Mouse (Mus musculus) myocyte (in vitro differentiated cells): ENCODE data around the gene Xcr1. TPM values are rescaled to one million over a fixed set of nuclear protein-coding genes. Genes with fewer than 3 reads are reported as not detected.

Experiments used
- H3K27me3 ChIP-seq: one replicate; pipeline ENCODE4 v1.6.1; 2011; ENCODE audit not compliant: control insufficient read depth, insufficient read depth, insufficient read length
- H3K36me3 ChIP-seq: one replicate; pipeline ENCODE4 v1.6.1; 2011; ENCODE audit not compliant: control insufficient read depth, insufficient read depth
- H3K4me2 ChIP-seq: one replicate; pipeline ENCODE4 v1.6.1; 2011; ENCODE audit warnings: low read depth, control low read depth
- H3K4me3 ChIP-seq: one replicate; pipeline ENCODE4 v1.5.1; 2011; ENCODE audit warnings: mild to moderate bottlenecking, control low read depth, moderate library complexity
- H3K79me2 ChIP-seq: one replicate; pipeline ENCODE4 v1.6.1; 2011; ENCODE audit not compliant: control insufficient read depth, insufficient read depth
- H3ac ChIP-seq: one replicate; pipeline ENCODE4 v1.6.1; 2011; ENCODE audit not compliant: control insufficient read depth, insufficient read length
- CEBPB ChIP-seq: IDR thresholded peaks from 2 replicates; pipeline ENCODE4 v1.6.1; 2011; ENCODE audit warnings: mild to moderate bottlenecking, moderate library complexity; ENCODE audit not compliant: poor library complexity, insufficient read depth, severe bottlenecking
- E2F4 ChIP-seq: IDR thresholded peaks from one replicate; pipeline ENCODE4 v1.6.1; 2011; ENCODE audit warnings: mild to moderate bottlenecking, control low read depth, moderate library complexity; ENCODE audit not compliant: insufficient read depth
- MAX ChIP-seq: IDR thresholded peaks from one replicate; pipeline ENCODE4 v1.6.1; 2011; ENCODE audit warnings: low read depth, mild to moderate bottlenecking, control low read depth
- MYOD1 ChIP-seq, 3 experiments: IDR thresholded peaks; one replicate each; pipeline ENCODE4 v1.6.1; 2011; ENCODE audit warnings: control low read depth in 2 of 3, low read depth in 2 of 3, mild to moderate bottlenecking in 2 of 3, moderate library complexity in 1 of 3; ENCODE audit not compliant: insufficient read length in 2 of 3, control insufficient read depth in 1 of 3
- MYOG ChIP-seq, 3 experiments: IDR thresholded peaks; one replicate each; pipeline ENCODE4 v1.6.1; 2011; ENCODE audit warnings: control low read depth in 2 of 3, low read depth in 2 of 3, mild to moderate bottlenecking in 2 of 3; ENCODE audit not compliant: insufficient read length in 2 of 3, control insufficient read depth in 1 of 3, insufficient read depth in 1 of 3
- POLR2A ChIP-seq: IDR thresholded peaks from one replicate; pipeline ENCODE4 v1.6.1; 2011; ENCODE audit warnings: low read depth, mild to moderate bottlenecking, control low read depth, moderate library complexity; ENCODE audit not compliant: insufficient read length
- POLR2AphosphoS2 ChIP-seq: IDR thresholded peaks from one replicate; pipeline ENCODE4 v1.6.1; 2011; ENCODE audit warnings: low read depth, control low read depth; ENCODE audit not compliant: insufficient read length
- REST ChIP-seq: IDR thresholded peaks from one replicate; pipeline ENCODE4 v1.6.1; 2011; ENCODE audit warnings: mild to moderate bottlenecking, control low read depth, moderate library complexity; ENCODE audit not compliant: insufficient read depth, insufficient read length
- SRF ChIP-seq: IDR thresholded peaks from one replicate; pipeline ENCODE4 v1.6.1; 2011; ENCODE audit warnings: low read depth; ENCODE audit not compliant: control insufficient read depth, insufficient read length
- TCF12 ChIP-seq: IDR thresholded peaks from one replicate; pipeline ENCODE4 v1.6.1; 2011; ENCODE audit warnings: mild to moderate bottlenecking, control low read depth; ENCODE audit not compliant: poor library complexity, insufficient read depth, severe bottlenecking
- TCF3 ChIP-seq: IDR thresholded peaks from one replicate; pipeline ENCODE4 v1.6.1; 2011; ENCODE audit warnings: low read depth, control low read depth; ENCODE audit not compliant: insufficient read length
- USF1 ChIP-seq: IDR thresholded peaks from one replicate; pipeline ENCODE4 v1.6.1; 2011; ENCODE audit warnings: low read depth, mild to moderate bottlenecking, control low read depth, moderate library complexity
- polyA plus RNA-seq: library from polyadenylated mRNA; unstranded; fragments of >200 nt; fragmentation: generic; extraction: Trizol; gene quantifications from one replicate; pipeline ENCODE4 v1.2.1, GENCODE M21; 2012; ENCODE audit warnings: missing spikeins

Xcr1 gene
- polyA plus RNA-seq, 1 experiment: 0.04 TPM

GRCm38 (mm10) chr9:123856836-123857235 lies 5.0 kb downstream of the Xcr1 start:
- Histone ChIP-seq H3K36me3 (no peaks in the 10 kb centered on the region), H3K4me3 (no peak overlapping the region), H3K79me2 (no peaks in the 10 kb centered on the region), H3K4me2 (no peak overlapping the region), H3K27me3 (no peaks in the 10 kb centered on the region), H3ac (no peak overlapping the region)
- TF ChIP-seq USF1 (no peak), POLR2AphosphoS2 (no peak), SRF (no peak), MYOD1 (IDR thresholded peaks at IDR 0.05; ENCODE audit: control insufficient read depth in 1 of 3, insufficient read length in 2 of 3, low read depth in 2 of 3) (no peak), E2F4 (no peak)

GRCm38 (mm10) chr9:123852449-123853390 lies 9.1 kb downstream of the Xcr1 start:
- H3K79me2 ChIP-seq: peaks cover 16% of the 10 kb centered on the region

GRCm38 (mm10) chr9:123851713-123852448 lies 9.9 kb downstream of the Xcr1 start, which contains the start of gene Fyco1:
Fyco1 (minus strand) TSS chr9:123851899.
- H3K27me3 ChIP-seq: no peaks in the 10 kb centered on the region
- peak within 1 kb of the TSS; percentile 6 for H3ac ChIP-seq
- no peaks in the 10 kb centered on the region for H3K36me3 ChIP-seq
- peak within 1 kb of the TSS; percentile 71 for H3K4me3 ChIP-seq
- TF ChIP-seq POLR2AphosphoS2: peak; percentile 38
- peak; percentile 56 for TF ChIP-seq POLR2A
- TF ChIP-seq SRF: no peak
- no peak for TF ChIP-seq TCF3
- no peak for TF ChIP-seq TCF12
- TF ChIP-seq E2F4: no peak
- no peak for TF ChIP-seq CEBPB
- TF ChIP-seq USF1: no peak
- no peak for TF ChIP-seq MYOG (IDR thresholded peaks at IDR 0.05; ENCODE audit: control insufficient read depth in 1 of 3, insufficient read depth in 1 of 3, insufficient read length in 2 of 3, low read depth in 2 of 3)
- H3K79me2 ChIP-seq: peaks cover 16% of the 10 kb centered on the region
- peak within 1 kb of the TSS; percentile 79 for H3K4me2 ChIP-seq

More at GRCm38 (mm10) chr9:123852449-123853390, 9.1 kb downstream of the Xcr1 start:
- TF ChIP-seq USF1 (no peak), MYOD1 (IDR thresholded peaks at IDR 0.05; ENCODE audit: control insufficient read depth in 1 of 3, insufficient read length in 2 of 3, low read depth in 2 of 3) (no peak), SRF (no peak), TCF12 (no peak), POLR2AphosphoS2 (no peak), MYOG (IDR thresholded peaks at IDR 0.05; ENCODE audit: control insufficient read depth in 1 of 3, insufficient read depth in 1 of 3, insufficient read length in 2 of 3, low read depth in 2 of 3) (no peak), REST (no peak), POLR2A (no peak), MAX (no peak), TCF3 (no peak), CEBPB (no peak), E2F4 (no peak)
- Histone ChIP-seq H3ac (no peak overlapping the region), H3K4me2 (peak overlapping the region; percentile 79), H3K27me3 (no peaks in the 10 kb centered on the region), H3K36me3 (no peaks in the 10 kb centered on the region), H3K4me3 (peak overlapping the region; percentile 71)

- Histone ChIP-seq H3K79me2 (peaks cover 22% of the 10 kb centered on the region), H3ac (peak overlapping the region; percentile 6), H3K4me3 (peak overlapping the region; percentile 71), H3K4me2 (peak overlapping the region; percentile 76), H3K27me3 (no peaks in the 10 kb centered on the region), H3K36me3 (no peaks in the 10 kb centered on the region)
- peak; percentile 41 for TF ChIP-seq POLR2AphosphoS2
- TF ChIP-seq TCF12: no peak
- no peak for TF ChIP-seq SRF
- no peak for TF ChIP-seq REST
- TF ChIP-seq TCF3: no peak
- TF ChIP-seq CEBPB: no peak
Measured at GRCm38 (mm10) chr9:123851062-123851712, 10.6 kb downstream of the Xcr1 start.
